Comparison of ENCODE assay signal across 13 mouse cellular contexts in genomic region chr6:23386711-23387110, GRCm38 (mm10).
"Had no signal": no experiment of that assay in that cellular context is flagged by ENCODE, and none has a peak within 500 bp of the region (broad histone marks: within the 10 kb centered on the region; RNA-seq: fewer than 3 reads in every experiment).

No protein-coding gene starts in this region.

- H3K4me2 ChIP-seq: limb, embryonic 12.5 days; liver, embryonic 15.5 days had no signal

- H3K9me3 ChIP-seq: limb, embryonic 12.5 days; liver, embryonic 15.5 days had no signal

- ATAC-seq: lung, postnatal 0 days had no signal

- H3K27me3 ChIP-seq: liver, embryonic 15.5 days had no signal

- H3K27ac ChIP-seq: kidney, postnatal 0 days; layer of hippocampus, adult 2 months; limb, embryonic 12.5 days; liver, embryonic 15.5 days had no signal

- H3K36me3 ChIP-seq: limb, embryonic 12.5 days; liver, embryonic 15.5 days had no signal

- DNase-seq: kidney, adult 11 months; kidney, adult 9 months; kidney, postnatal 36 days; liver; lung, adult 2 months; lung, postnatal 36 days; right cerebral cortex, postnatal 14 days; thymus, postnatal 4 days had no signal

- H3K4me3 ChIP-seq: layer of hippocampus, adult 2 months; limb, embryonic 12.5 days; liver, embryonic 15.5 days had no signal

- H3K9ac ChIP-seq: limb, embryonic 12.5 days; liver, embryonic 15.5 days had no signal

- H3K4me1 ChIP-seq: liver, embryonic 15.5 days had no signal
